Mouse (Mus musculus) WW6 (cell line): ENCODE measurements around the gene Sfmbt2.
"Not testable (repeated sequence)": the region's sequence is repeated elsewhere in the genome, so short reads cannot be mapped to it uniquely, and the experiment has no call there.

ENCODE experiments used
- DNase-seq: peaks from one replicate; pipeline ENCODE4 v3.0.0-alpha.2; 2013; ENCODE audit warnings: low read depth, low spot score

Sfmbt2 gene

GRCm38 (mm10) chr2:10370176-10370575, at the start of gene Sfmbt2:
Sfmbt2 (plus strand) TSS chr2:10370510.
- no peak for DNase-seq

DNA sequence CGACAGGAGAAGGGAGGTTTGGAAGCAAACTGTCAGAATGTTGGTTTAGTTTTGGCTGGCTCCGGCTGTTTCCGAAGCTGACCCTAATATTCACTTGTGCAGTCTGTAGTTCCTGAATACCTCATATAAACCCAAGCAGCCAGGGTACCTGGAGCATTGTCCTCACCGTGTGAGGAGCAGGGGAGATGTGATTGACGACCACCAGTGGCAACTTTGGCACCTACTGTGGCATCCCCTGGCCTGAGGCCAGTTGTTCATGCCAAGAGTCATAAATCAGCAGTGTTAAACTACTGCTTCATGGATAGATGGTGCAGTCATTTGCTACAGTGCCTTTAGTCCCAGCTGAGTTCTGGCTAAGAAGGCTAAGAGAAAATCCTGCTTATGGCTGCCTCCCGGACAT, 49.2 kb upstream of the Sfmbt2 start:
- no peak for DNase-seq

GRCm38 (mm10) chr2:10323173-10323572, 47.1 kb upstream of the Sfmbt2 start:
- no peak for DNase-seq

- no peak for DNase-seq
Measured at GRCm38 (mm10) chr2:10324980-10325379, 45.3 kb upstream of the Sfmbt2 start.

DNA sequence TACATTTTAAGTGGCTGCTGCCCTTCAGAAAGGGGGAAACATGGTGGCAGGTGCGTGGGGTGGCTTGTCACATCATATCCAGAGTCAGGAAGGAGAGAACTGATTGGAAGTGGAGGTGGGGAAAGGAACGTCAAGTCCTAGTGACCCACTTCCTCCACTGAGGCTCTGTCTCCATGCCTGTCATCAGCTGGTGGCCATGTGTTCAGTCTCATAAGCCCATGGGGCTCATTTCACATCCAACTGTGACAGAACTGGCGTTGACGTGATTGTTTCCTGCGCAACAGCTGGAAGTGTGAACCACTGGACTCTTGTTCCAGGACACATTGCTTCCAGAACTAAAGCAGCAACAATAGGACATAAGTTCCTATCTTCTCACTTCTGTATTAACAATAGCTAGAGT, 40.1 kb upstream of the Sfmbt2 start:
- DNase-seq = no peak

DNA sequence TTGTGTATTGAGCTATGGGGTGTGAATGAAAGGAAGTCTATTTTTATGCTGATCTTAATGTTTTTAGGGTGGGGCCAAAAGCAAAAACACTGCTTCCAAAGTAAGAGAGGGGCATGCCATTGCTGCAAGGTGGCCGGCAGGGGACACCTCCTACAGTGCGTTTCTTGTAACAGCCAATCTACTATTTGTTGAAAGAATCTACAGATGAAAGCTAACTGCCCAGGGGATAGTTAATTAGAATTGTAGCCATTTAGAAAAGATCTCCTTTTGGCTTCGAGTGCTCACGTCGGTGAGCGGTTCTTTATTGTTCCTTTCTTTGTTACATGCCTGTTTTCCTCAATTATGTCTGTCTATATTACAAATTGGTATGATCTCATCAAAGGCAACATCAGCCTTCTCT, 36.0 kb upstream of the Sfmbt2 start:
- DNase-seq = no peak

GRCm38 (mm10) chr2:10335037-10335608, 35.2 kb upstream of the Sfmbt2 start:
- no peak for DNase-seq

DNA sequence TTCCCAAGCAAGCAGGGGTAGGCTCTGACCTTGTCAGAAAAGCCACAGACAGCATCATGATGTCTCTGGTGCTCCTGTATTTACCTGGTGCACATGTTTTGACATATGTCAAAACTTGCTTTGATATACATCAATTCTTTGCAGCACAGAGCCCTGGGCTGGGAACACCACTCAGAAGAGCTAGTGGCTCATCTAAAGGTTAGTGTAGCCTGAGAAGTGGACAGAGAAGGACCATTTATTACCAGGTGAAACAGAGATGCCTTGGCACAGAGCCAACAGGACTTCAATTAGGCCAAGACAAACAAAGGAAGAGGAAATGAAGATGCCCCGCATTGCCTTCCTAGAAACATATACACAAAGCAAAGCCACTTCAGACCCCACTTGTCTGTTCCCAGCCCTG, 30.3 kb upstream of the Sfmbt2 start:
- no peak for DNase-seq

GRCm38 (mm10) chr2:10343523-10343922, 26.8 kb upstream of the Sfmbt2 start:
- DNase-seq = no peak

DNA sequence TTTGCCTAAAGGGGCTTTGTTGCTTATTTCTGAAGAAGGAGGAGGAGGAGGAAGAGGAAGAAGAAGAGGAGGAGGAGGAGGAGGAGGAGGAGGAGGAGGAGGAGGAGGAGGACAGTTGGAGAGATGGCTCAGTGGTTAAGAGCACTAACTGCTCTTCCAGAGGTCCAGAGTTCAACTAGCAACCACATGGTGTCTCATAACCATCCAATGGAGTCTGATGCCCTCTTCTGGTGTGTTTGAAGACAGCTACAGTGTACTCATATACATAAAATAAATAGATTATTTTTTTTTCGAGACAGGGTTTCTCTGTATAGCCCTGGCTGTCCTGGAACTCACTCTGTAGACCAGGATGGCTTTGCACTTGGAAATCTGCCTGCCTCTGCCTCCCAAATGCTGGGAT, 26.2 kb upstream of the Sfmbt2 start:
- not testable (repeated sequence) for DNase-seq

DNA sequence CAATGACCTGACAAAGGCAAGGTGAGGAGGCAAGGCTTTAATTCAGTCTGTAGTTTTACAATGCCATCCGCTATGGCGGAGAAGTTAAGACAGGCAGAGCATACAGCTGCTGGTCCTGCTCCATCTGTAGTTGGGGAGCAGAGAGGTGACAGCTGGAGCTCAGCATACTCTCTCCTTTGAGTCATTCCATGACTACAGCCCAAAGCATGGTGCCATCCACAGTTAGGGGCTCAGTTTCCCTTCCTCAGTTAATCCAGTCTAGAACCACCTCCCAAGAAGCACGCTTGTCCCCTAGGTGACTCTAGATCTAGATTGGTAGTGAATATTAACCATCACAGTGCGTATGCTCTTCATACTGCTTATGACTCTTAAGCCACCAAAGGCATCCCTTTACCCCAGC, 23.1 kb upstream of the Sfmbt2 start:
- DNase-seq = no peak

- DNase-seq = no peak
Measured at GRCm38 (mm10) chr2:10348036-10348435, 22.3 kb upstream of the Sfmbt2 start.

GRCm38 (mm10) chr2:10350266-10350810, 20.0 kb upstream of the Sfmbt2 start:
- DNase-seq = no peak

DNA sequence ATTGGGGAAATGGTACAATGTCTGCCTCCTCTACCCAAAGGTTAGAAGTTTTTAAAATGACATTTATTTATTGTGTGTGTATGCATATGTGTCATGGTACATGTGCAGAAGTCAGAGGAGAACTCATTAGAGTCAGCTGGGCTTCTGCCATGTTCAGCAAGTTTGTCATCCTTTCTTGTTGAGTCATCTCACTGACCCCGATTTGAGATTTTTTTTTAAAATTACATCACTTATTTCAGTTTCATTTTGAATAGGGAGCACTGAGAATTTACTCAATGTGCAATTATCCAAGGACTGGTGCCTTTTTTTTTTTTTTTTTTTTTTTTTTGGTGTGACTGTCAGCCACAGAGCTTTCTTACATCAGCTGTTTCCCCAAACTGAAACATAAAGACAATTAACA, 19.2 kb upstream of the Sfmbt2 start:
- no peak for DNase-seq

DNA sequence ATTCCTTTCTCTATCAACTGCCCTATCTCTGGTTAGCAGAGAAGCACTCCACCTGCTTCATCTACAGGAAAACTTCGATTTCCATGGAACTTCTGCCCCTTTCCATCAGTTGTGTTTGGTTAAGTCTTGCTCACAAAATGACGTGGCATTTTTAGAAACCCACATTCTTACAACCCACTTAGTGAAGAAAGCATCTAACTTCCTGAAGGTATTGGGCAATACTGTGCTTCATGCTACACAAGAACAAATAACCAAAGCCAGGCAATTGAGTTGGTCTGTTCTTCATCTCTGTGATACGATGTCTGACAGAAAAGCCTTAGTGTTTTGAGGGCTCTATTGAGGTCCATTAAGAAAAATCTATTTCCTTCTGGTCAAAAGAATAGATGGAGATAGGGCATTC, 17.4 kb upstream of the Sfmbt2 start:
- DNase-seq = no peak

DNA sequence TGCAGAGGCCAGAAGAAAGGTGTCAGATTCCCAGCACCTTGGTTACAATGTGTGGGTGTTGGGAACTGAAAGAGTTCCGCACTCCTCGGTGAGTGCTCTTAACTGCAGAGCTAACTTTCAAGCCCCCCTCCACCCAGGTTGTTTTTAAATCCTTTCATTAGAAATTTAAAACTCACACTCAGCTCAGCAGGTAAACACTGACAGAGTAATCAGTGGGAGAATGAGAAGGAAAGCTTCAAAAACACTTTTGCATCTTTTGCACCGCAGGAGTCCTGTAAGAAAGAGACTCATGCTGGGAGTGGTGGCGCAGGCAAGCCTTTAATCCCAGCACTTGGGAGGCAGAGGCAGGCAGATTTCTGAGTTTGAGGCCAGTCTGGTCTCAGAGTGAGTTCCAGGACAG, 16.4 kb upstream of the Sfmbt2 start:
- DNase-seq = no peak

GRCm38 (mm10) chr2:10359861-10360260, 10.4 kb upstream of the Sfmbt2 start:
- no peak for DNase-seq

DNA sequence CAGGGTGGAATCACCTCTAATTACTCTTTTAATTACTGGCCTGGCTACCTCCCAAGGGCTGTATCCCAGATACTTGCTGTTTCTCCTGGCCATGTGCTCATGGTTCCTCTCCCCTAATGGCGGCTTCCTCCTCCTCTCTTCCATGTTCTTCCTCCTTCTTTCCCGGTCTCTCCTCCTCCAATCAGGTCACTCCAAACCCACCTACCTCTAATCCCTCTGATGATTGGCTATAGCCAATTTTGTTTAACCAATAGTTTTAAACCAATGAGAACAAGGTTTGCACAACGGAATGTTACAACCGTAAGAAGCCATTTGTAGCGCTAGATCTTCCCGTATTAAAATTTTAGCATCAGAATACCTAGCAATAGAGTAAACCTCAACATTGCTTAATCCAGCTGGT, 5.2 kb upstream of the Sfmbt2 start:
- peak; percentile 80 for DNase-seq

DNA sequence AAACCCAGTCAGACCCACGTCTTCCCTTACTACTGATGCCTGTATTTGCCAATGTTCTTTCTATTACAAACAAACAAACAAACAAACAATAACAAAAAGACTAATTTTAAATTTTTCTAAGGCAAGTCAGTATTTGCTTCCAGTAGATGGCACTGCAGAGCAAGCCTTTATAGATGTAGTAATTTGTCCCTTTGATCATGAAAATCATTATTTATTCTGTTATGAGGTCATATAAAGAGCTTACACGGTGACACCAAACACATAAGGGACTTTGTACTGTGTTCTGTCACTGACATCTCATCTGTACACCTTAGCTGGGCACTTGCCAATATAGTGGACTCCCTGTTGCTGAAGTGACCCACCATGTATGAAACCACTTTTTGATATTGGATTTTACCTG, 4.0 kb upstream of the Sfmbt2 start:
- no peak for DNase-seq

- DNase-seq = no peak
Measured at GRCm38 (mm10) chr2:10369676-10370075, 634 bp upstream of the Sfmbt2 start.

- no peak for DNase-seq
Measured at GRCm38 (mm10) chr2:10370687-10371458, 563 bp downstream of the Sfmbt2 start.

DNA sequence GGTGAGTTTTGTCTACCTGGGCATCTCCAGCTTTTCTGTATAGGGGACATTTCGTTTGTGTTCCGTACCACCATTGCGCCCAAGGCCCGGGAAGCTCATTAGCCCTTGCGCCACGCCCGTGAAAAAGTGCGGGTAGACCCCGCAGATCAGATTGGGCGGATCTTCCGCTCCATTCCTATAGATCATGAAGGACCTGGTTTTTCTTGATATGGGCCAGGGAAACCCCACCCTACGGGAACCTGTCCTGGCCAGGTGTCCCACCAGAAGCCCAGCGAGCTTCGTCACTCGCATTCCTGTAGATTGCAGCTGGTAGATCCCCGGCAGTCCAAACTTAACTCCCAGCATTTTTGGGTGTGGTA, 1.1 kb downstream of the Sfmbt2 start:
- no peak for DNase-seq

DNA sequence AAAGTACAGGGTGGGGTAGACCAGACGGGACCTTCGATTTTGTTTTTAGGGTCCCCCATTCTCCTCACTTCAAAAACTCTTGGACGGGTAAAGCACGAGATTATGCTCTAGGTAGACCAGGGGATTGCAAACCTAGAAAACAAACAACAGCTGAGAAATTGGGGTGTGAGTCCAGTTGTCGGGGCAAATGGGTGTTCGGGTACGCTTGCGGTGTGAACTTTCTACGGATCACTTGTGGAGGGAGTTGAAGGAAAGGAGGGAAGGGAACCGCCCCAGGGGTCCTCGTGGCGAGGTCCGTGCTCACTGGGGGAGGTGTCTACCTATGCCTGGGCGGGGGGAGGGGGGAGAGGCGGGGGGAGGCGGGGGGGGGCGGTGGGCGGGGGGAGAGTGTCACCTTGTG, 1.6 kb downstream of the Sfmbt2 start:
- DNase-seq = no peak
